Mouse (Mus musculus) cerebellum, adult 2 months (tissue): Measurements from ENCODE around the gene Srgap1. TPM values are rescaled to one million over a fixed set of nuclear protein-coding genes. Genes with fewer than 3 reads are reported as not detected.

Experiments
- DNase-seq, 2 experiments: peaks; one replicate each; pipeline ENCODE4 v3.0.0; 2021
- H3K27ac ChIP-seq: fragments of 200-500 bp; 2 replicates; pipeline ENCODE4 v1.5.1; 2012; ENCODE audit warnings: low read length, control low read depth, inconsistent platforms; ENCODE audit not compliant: insufficient read depth
- H3K27me3 ChIP-seq: fragments of 200-500 bp; 2 replicates; pipeline ENCODE4 v1.6.1; 2012; ENCODE audit warnings: inconsistent platforms, mild to moderate bottlenecking, low read length, moderate library complexity; ENCODE audit not compliant: control insufficient read depth, insufficient read depth
- H3K4me1 ChIP-seq: fragments of 200-500 bp; 2 replicates; pipeline ENCODE4 v1.6.1; 2011; ENCODE audit warnings: low read length; ENCODE audit not compliant: control insufficient read depth, insufficient read depth
- H3K4me3 ChIP-seq: fragments of 200-500 bp; replicated peaks from 2 replicates; pipeline ENCODE3; 2011; ENCODE audit warnings: mild to moderate bottlenecking, low read depth, low read length, control low read depth; ENCODE audit not compliant: insufficient read depth
- CTCF ChIP-seq: fragments of 200-500 bp; IDR thresholded peaks from 2 replicates; pipeline ENCODE4 v1.5.1; 2011; ENCODE audit warnings: low read depth, mild to moderate bottlenecking, control low read depth, low read length, moderate library complexity, borderline replicate concordance; ENCODE audit not compliant: insufficient read depth
- POLR2A ChIP-seq: fragments of 200-500 bp; IDR thresholded peaks from 2 replicates; pipeline ENCODE4 v1.6.1; 2011; ENCODE audit warnings: low read length, control low read depth, borderline replicate concordance; ENCODE audit not compliant: insufficient read depth
- WGBS: fragments of 180-500 bp; shearing (Covaris S2); methylation state at CpG from one replicate; pipeline ENCODE4 v1.1.7; 2018; 5-methylcytosine and 5-hydroxymethylcytosine counted together
- polyA plus RNA-seq: library from polyadenylated mRNA; depleted of rRNA; stranded (reverse); fragments of >200 nt; gene quantifications from 2 replicates; pipeline ENCODE4 v1.2.3, GENCODE M21; 2012

Srgap1 gene
- polyA plus RNA-seq, 1 experiment: 18.5 TPM

- H3K27me3 ChIP-seq: no peaks in the 10 kb centered on the region
- DNase-seq: no peak
- no peak overlapping the region for H3K27ac ChIP-seq
- H3K4me1 ChIP-seq: no peaks in the 10 kb centered on the region
- no peak for TF ChIP-seq CTCF
- no peak overlapping the region for H3K4me3 ChIP-seq
- WGBS: 69% methylated on average over 8 of the region's 8 CpGs
These were observed 128.1 kb downstream of the Srgap1 start for GRCm38 (mm10) chr10:121919016-121919415.

- Histone ChIP-seq H3K27ac (no peak overlapping the region), H3K4me3 (no peak overlapping the region), H3K4me1 (no peaks in the 10 kb centered on the region), H3K27me3 (no peaks in the 10 kb centered on the region)
- DNase-seq: no peak
- 57% methylated on average over 3 of the region's 3 CpGs for WGBS
- TF ChIP-seq CTCF (no peak), POLR2A (no peak)
These were observed 128.5 kb downstream of the Srgap1 start for GRCm38 (mm10) chr10:121918579-121918978.

GRCm38 (mm10) chr10:121915530-121915929, 131.6 kb downstream of the Srgap1 start:
- no peak for DNase-seq
- TF ChIP-seq CTCF: no peak
- TF ChIP-seq POLR2A: no peak
- no peaks in the 10 kb centered on the region for H3K27me3 ChIP-seq
- 90% methylated on average over 12 of the region's 12 CpGs for WGBS
- no peak overlapping the region for H3K4me3 ChIP-seq
- H3K4me1 ChIP-seq: no peaks in the 10 kb centered on the region
- no peak overlapping the region for H3K27ac ChIP-seq

GRCm38 (mm10) chr10:121904137-121904536, 143.0 kb downstream of the Srgap1 start:
- TF ChIP-seq POLR2A (no peak), CTCF (no peak)
- Histone ChIP-seq H3K4me3 (no peak overlapping the region), H3K4me1 (no peaks in the 10 kb centered on the region), H3K27me3 (no peaks in the 10 kb centered on the region), H3K27ac (no peak overlapping the region)
- DNase-seq: no peak
- 58% methylated on average over 1 of the region's 1 CpGs for WGBS

- no peak for DNase-seq
- Histone ChIP-seq H3K27me3 (no peaks in the 10 kb centered on the region), H3K27ac (no peak overlapping the region), H3K4me1 (no peaks in the 10 kb centered on the region), H3K4me3 (no peak overlapping the region)
- TF ChIP-seq CTCF: no peak
- no peak for TF ChIP-seq POLR2A
- WGBS: 82% methylated on average over 8 of the region's 8 CpGs
These were observed 144.5 kb downstream of the Srgap1 start for GRCm38 (mm10) chr10:121902651-121903050.

- H3K27me3 ChIP-seq: no peaks in the 10 kb centered on the region
- no peaks in the 10 kb centered on the region for H3K4me1 ChIP-seq
- H3K4me3 ChIP-seq: no peak overlapping the region
- WGBS: 95% methylated on average over 6 of the region's 6 CpGs
- no peak overlapping the region for H3K27ac ChIP-seq
- no peak for DNase-seq
- no peak for TF ChIP-seq CTCF
- no peak for TF ChIP-seq POLR2A
These were observed 146.3 kb downstream of the Srgap1 start for GRCm38 (mm10) chr10:121900772-121901171.

- no peak for DNase-seq
- Histone ChIP-seq H3K27me3 (no peaks in the 10 kb centered on the region), H3K27ac (no peak overlapping the region), H3K4me1 (no peaks in the 10 kb centered on the region), H3K4me3 (no peak overlapping the region)
- TF ChIP-seq POLR2A (no peak), CTCF (no peak)
- WGBS: 91% methylated on average over 6 of the region's 6 CpGs
These were observed 147.4 kb downstream of the Srgap1 start for GRCm38 (mm10) chr10:121899706-121900105.

GRCm38 (mm10) chr10:121897835-121898370, 149.2 kb downstream of the Srgap1 start:
- no peak overlapping the region for H3K27ac ChIP-seq
- no peaks in the 10 kb centered on the region for H3K27me3 ChIP-seq
- DNase-seq: no peak
- H3K4me1 ChIP-seq: no peaks in the 10 kb centered on the region
- 96% methylated on average over 2 of the region's 2 CpGs for WGBS
- H3K4me3 ChIP-seq: no peak overlapping the region
- TF ChIP-seq POLR2A (no peak), CTCF (no peak)
